Mouse (Mus musculus): ENCODE results near the gene Gcnt7. TPM values are rescaled to one million over a fixed set of nuclear protein-coding genes. Genes with fewer than 3 reads are reported as not detected.

Gcnt7 gene
- polyA plus RNA-seq, 1 experiment from 2014 or later: 1.8 TPM

DNA sequence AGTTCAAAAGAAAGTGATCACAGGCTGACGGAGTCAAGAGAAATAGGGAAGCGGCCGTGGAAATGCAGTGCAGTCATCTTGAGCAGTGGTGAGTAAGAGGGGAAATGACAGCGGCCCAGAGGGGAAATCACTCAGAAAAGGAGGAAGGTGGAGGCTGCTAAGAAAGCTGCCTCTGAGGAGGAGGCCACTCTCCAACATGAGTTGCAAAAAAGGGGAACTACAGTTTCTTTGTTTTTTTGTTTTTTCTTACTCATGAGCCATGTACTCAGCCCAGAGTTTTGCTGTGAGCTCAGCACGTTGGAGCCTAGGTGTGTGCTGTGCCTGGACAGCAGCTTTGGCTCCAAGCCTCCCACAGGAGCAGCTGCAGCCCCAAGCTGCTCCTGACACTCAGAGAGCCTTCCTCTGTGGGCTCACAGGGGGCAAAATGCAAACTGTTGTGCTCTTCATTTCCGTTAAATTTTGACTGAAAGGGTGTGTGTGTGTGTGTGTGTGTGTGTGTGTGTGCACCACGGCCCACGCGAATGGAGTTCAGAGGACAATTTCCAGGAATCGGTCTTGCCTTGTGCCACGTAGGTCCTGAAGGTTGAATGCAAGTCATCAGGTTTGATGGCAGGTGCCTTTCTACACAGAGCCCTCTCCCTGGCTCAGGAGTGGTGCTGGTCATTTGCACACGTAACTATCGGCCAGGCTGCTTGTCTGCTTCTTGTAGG is 57.1 kb downstream of the Gcnt7 start:
- no peak overlapping the region for H3K4me3 ChIP-seq (replicated peaks; ENCODE audit: low read length)
- no peak for ATAC-seq (ENCODE audit: insufficient read depth, low FRiP score)
- no peaks in the 10 kb centered on the region for H3K9me3 ChIP-seq (replicated peaks; ENCODE audit: control insufficient read depth, low read length)
- no peaks in the 10 kb centered on the region for H3K4me1 ChIP-seq (ENCODE audit: control insufficient read depth, insufficient read depth, low read length)
- H3K9ac ChIP-seq (ENCODE audit: low read length): no peak overlapping the region
- 66% methylated on average over 13 of the region's 13 CpGs for WGBS
- no peak overlapping the region for H3K4me2 ChIP-seq (ENCODE audit: low read depth, low read length)
- peak overlapping the region; percentile 21; the same call in 1 of the 2 replicates for H3K27ac ChIP-seq (ENCODE audit: low read length)
- no peaks in the 10 kb centered on the region for H3K27me3 ChIP-seq (ENCODE audit: control insufficient read depth, insufficient read depth, low read length)
- no peaks in the 10 kb centered on the region for H3K36me3 ChIP-seq (ENCODE audit: control insufficient read depth, insufficient read depth, low read length)

Other genes with a start within 250 kb of the Gcnt7 start
- gene Mc3r, start 210.1 kb downstream of the Gcnt7 start, polyA plus RNA-seq (2015; fragmentation: Nextera tagmentation; extraction: Ambion mirVana): not detected in 2 replicates
- 21.6 and 23.6 TPM in 2 replicates for gene Fam210b, start 113.0 kb downstream of the Gcnt7 start, polyA plus RNA-seq (2015; fragmentation: Nextera tagmentation; extraction: Ambion mirVana)
- gene Aurka, start 88.1 kb downstream of the Gcnt7 start, polyA plus RNA-seq (2015; fragmentation: Nextera tagmentation; extraction: Ambion mirVana): 81.6 and 82.0 TPM in 2 replicates
- 30.1 and 31.2 TPM in 2 replicates for gene Cstf1, start 87.9 kb downstream of the Gcnt7 start, polyA plus RNA-seq (2015; fragmentation: Nextera tagmentation; extraction: Ambion mirVana)
- 0.18 and 0.44 TPM in 2 replicates for gene Cass4, start 64.8 kb downstream of the Gcnt7 start, polyA plus RNA-seq (2015; fragmentation: Nextera tagmentation; extraction: Ambion mirVana)
- gene Rtf2, start 18.0 kb downstream of the Gcnt7 start, polyA plus RNA-seq (2015; fragmentation: Nextera tagmentation; extraction: Ambion mirVana): 69.8 and 73.7 TPM in 2 replicates
- not detected in 2 replicates for gene Fam209, start 13.9 kb upstream of the Gcnt7 start, polyA plus RNA-seq (2015; fragmentation: Nextera tagmentation; extraction: Ambion mirVana)
- gene Tfap2c, start 91.0 kb upstream of the Gcnt7 start, polyA plus RNA-seq (2015; fragmentation: Nextera tagmentation; extraction: Ambion mirVana): 7.6 and 8.4 TPM in 2 replicates